Mouse (Mus musculus): ENCODE measurements around the gene Susd6.

GRCm38 (mm10) chr12:80804861-80805428 is 14.6 kb downstream of the Susd6 start:
- TF ChIP-seq CTCF (IDR thresholded peaks at IDR 0.05; ENCODE audit: low read depth, low read length) = no peak
- TF ChIP-seq GATA1 (IDR thresholded peaks at IDR 0.05; ENCODE audit: borderline replicate concordance, low read length) = no peak

Measured in G1E (cell line).